Mouse (Mus musculus) embryonic facial prominence, embryonic 15.5 days (tissue): Measurements from ENCODE around the gene Sycp2. TPM values are rescaled to one million over a fixed set of nuclear protein-coding genes. Genes with fewer than 3 reads are reported as not detected.

Experiments
- ATAC-seq: fragments of 200-750 bp; cut with Nextera tagmentation; 2 replicates; pipeline ENCODE4 v1.8.0; 2017; ENCODE audit warnings: low read depth, moderate TSS enrichment; ENCODE audit not compliant: insufficient number of reproducible peaks, low FRiP score, low TSS enrichment
- H3K27ac ChIP-seq: fragments of 300-500 bp; sonication (generic); replicated peaks from 2 replicates; pipeline ENCODE4 v1.5.1; 2015; ENCODE audit warnings: mild to moderate bottlenecking, inconsistent platforms
- H3K27me3 ChIP-seq: fragments of 300-500 bp; sonication (generic); 2 replicates; pipeline ENCODE4 v1.6.1; 2015; ENCODE audit warnings: inconsistent platforms
- H3K36me3 ChIP-seq: fragments of 300-500 bp; sonication (generic); 2 replicates; pipeline ENCODE4 v1.6.1; 2015; ENCODE audit warnings: mild to moderate bottlenecking, inconsistent platforms
- H3K4me1 ChIP-seq: fragments of 300-500 bp; sonication (generic); 2 replicates; pipeline ENCODE4 v1.6.1; 2015; ENCODE audit warnings: inconsistent platforms
- H3K4me2 ChIP-seq: fragments of 300-500 bp; sonication (generic); replicated peaks from 2 replicates; pipeline ENCODE4 v1.6.1; 2015; ENCODE audit warnings: mild to moderate bottlenecking, inconsistent platforms
- H3K4me3 ChIP-seq: fragments of 300-500 bp; sonication (generic); replicated peaks from 2 replicates; pipeline ENCODE4 v1.5.1; 2015; ENCODE audit warnings: mild to moderate bottlenecking, inconsistent platforms
- H3K9ac ChIP-seq: fragments of 300-500 bp; sonication (generic); 2 replicates; pipeline ENCODE4 v1.6.1; 2015; ENCODE audit warnings: inconsistent platforms
- H3K9me3 ChIP-seq: fragments of 300-500 bp; sonication (generic); replicated peaks from 2 replicates; pipeline ENCODE4 v1.6.1; 2016; ENCODE audit warnings: inconsistent platforms
- WGBS: fragments of 180-500 bp; shearing (Covaris S2); methylation state at CpG from one replicate; pipeline ENCODE4 v1.1.7; 2015; 5-methylcytosine and 5-hydroxymethylcytosine counted together
- polyA plus RNA-seq: library from polyadenylated mRNA; unstranded; fragments of >200 nt; fragmentation: Nextera tagmentation; extraction: Ambion mirVana; gene quantifications from 2 replicates; pipeline ENCODE4 v1.2.1, GENCODE M21; 2015

Sycp2 gene
- polyA plus RNA-seq, 1 experiment from 2014 or later = not detected

DNA sequence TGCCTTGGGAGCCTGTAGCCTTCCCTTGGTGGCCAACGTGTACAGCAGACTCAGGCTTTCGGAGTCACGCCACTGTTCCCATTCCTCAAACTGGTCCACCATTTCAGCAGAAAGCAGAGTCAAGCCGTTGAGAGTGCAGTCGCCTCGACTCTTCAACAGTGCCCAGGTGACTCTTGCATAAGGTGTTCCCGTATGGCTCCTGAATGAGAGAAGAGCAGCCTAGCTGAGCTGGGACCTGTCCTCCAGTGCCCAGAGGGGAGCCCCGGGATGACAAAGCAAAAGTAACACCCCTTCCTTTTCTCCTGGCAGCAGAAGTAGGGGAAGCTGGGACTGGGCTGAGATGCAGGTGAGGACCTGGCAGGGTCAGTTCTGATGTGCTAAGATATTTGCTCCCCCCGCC lies 20.7 kb upstream of the Sycp2 start:
- Histone ChIP-seq H3K4me3 (no peak overlapping the region), H3K9ac (no peak overlapping the region), H3K9me3 (no peaks in the 10 kb centered on the region), H3K4me1 (peaks cover 3% of the 10 kb centered on the region; the same call in 1 of the 2 replicates), H3K27ac (no peak overlapping the region), H3K36me3 (no peaks in the 10 kb centered on the region), H3K27me3 (peaks cover 4% of the 10 kb centered on the region), H3K4me2 (no peak overlapping the region)
- WGBS = 74% methylated on average over 9 of the region's 9 CpGs
- no peak for ATAC-seq

DNA sequence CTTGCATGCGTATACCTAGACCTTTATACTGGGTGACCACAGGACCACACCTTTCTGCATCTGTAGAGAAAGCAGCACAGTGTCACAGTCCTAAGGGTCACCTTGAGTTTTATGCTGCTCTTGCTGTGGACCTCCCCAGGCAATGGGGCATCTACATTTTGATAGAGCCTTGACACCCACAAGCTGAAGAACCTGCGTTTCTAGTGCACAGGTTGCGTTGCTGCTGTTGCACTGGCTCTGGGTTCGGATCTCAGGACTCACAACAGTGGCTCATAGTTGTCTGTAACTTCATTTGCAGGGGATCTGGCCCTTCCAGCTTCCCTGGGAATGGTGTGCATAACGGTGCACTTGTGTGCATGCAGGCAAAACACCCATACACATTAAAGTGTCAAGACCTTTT lies 19.7 kb upstream of the Sycp2 start:
- Histone ChIP-seq H3K27ac (no peak overlapping the region), H3K27me3 (peaks cover 4% of the 10 kb centered on the region), H3K9ac (no peak overlapping the region), H3K4me1 (peaks cover 3% of the 10 kb centered on the region; the same call in 1 of the 2 replicates), H3K9me3 (no peaks in the 10 kb centered on the region), H3K4me3 (no peak overlapping the region), H3K36me3 (no peaks in the 10 kb centered on the region), H3K4me2 (no peak overlapping the region)
- no peak for ATAC-seq
- 82% methylated on average over 5 of the region's 5 CpGs for WGBS

DNA sequence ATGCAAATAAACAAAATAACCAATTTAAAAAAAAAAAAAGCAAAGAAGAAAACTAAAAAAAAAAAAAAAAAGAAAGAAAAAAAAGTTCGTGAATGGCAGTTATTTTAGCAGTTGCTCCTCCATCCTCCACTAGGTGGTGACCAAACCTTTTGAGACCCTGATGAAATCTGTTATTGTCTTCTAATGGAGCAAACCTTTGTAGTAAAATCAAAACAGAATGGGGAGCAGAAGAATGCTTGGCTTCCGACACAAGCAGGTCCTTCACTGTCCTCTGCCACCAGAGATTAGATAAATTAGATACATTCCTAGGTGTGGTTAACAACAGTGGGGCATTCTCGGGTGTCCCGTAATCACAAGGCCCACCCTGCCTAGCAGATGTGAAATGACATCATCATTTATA lies 18.7 kb upstream of the Sycp2 start:
- H3K27ac ChIP-seq = no peak overlapping the region
- H3K4me3 ChIP-seq = no peak overlapping the region
- no peak overlapping the region for H3K9ac ChIP-seq
- H3K9me3 ChIP-seq = no peaks in the 10 kb centered on the region
- no peaks in the 10 kb centered on the region for H3K36me3 ChIP-seq
- H3K4me2 ChIP-seq = no peak overlapping the region
- no peaks in the 10 kb centered on the region for H3K4me1 ChIP-seq
- WGBS = 27% methylated on average over 4 of the region's 4 CpGs
- peaks cover 4% of the 10 kb centered on the region for H3K27me3 ChIP-seq
- no peak for ATAC-seq

DNA sequence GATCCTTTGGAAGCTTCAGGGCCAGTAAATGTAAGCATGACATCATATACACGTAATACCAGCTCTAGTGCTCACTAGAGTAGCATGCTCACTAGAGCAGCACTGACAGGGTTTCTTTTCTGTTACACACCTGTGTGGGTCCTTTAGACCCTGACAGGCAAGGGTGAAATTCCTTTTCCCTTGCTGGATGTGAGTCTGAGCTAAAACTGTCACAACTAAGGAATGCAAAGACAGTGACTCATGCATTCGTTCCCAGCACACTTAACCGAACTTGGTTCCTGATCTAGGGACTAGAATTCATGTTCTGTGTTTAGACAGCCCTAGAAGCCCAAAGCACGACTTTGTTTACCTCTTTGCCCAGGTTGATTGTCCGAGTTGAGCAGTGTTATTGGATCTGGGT lies 15.7 kb upstream of the Sycp2 start:
- no peak overlapping the region for H3K4me3 ChIP-seq
- no peaks in the 10 kb centered on the region for H3K9me3 ChIP-seq
- H3K27me3 ChIP-seq = no peaks in the 10 kb centered on the region; the same call in 1 of the 2 replicates
- no peak overlapping the region for H3K27ac ChIP-seq
- ATAC-seq = no peak
- no peak overlapping the region for H3K4me2 ChIP-seq
- no peaks in the 10 kb centered on the region for H3K36me3 ChIP-seq
- WGBS = 60% methylated on average over 5 of the region's 5 CpGs
- H3K4me1 ChIP-seq = no peaks in the 10 kb centered on the region
- H3K9ac ChIP-seq = no peak overlapping the region

DNA sequence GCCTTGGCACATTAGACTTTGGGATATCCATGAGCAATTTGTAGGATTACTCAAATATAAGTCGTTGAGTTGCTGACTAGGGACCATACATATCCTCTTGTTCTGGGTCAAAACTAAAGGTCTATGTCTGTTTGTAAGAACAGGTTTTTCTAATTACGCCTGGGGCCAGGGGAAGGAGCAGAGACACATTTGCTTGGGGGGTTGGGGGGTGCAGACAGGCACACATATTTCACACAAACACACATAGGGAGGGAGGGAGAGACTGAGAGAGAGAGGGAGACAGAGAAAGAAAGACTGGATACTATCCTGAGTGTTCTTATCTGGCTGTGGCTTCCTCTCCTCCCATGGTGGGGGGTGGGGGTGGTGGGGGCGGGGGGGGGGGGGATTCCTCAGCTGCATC lies 14.7 kb upstream of the Sycp2 start:
- no peak overlapping the region for H3K4me3 ChIP-seq
- H3K27me3 ChIP-seq = no peaks in the 10 kb centered on the region
- H3K9me3 ChIP-seq = no peaks in the 10 kb centered on the region
- no peak overlapping the region for H3K27ac ChIP-seq
- no peak overlapping the region for H3K4me2 ChIP-seq
- no peak; the same call in 1 of the 2 replicates for ATAC-seq
- 28% methylated on average over 2 of the region's 3 CpGs for WGBS
- no peaks in the 10 kb centered on the region for H3K4me1 ChIP-seq
- H3K36me3 ChIP-seq = no peaks in the 10 kb centered on the region
- no peak overlapping the region for H3K9ac ChIP-seq

DNA sequence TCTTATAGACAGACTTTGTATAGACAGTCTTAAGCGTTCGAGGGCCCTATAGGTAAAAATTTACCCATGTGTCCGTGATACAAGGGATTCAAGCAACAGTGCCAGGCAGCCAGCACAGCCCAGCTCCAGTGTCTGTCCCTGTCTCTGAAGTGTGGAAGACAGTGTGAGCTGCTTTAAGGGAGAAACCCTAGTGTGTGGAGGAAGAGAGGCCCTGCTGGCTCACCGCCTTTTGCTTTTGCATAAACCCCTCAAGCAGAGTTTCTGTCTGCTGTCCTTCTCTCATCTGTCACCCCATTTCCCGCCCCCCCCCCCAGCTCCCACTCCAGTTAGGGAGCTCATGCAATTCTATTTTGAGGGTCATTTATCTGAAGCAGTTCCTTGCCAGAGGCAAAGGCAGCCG lies 14.1 kb upstream of the Sycp2 start:
- Histone ChIP-seq H3K36me3 (no peaks in the 10 kb centered on the region), H3K9me3 (no peaks in the 10 kb centered on the region), H3K4me3 (no peak overlapping the region), H3K27me3 (no peaks in the 10 kb centered on the region), H3K27ac (no peak overlapping the region), H3K4me1 (no peaks in the 10 kb centered on the region), H3K9ac (no peak overlapping the region), H3K4me2 (no peak overlapping the region)
- WGBS = 45% methylated on average over 6 of the region's 6 CpGs
- no peak for ATAC-seq

DNA sequence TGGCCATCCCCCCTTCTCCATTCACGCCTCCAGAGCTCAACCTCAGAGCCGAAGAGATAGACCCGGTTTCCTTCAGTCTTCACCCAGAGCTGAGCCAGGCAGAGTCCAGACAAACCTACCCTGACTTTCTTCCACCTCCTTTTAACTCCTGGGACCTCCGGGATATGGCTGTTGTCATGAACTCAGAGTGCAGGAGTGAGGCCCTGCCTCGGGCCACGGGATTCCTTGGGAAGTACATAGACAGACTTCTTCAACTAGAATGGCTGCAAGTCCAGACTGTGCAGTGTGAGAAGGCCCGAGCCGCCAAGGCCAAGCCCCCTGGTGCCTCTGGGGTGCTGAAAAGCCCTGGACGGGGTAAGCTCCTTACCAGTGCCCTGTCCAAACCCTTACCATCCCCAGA lies 13.1 kb upstream of the Sycp2 start:
- no peak overlapping the region for H3K27ac ChIP-seq
- no peak for ATAC-seq
- H3K9ac ChIP-seq = no peak overlapping the region
- H3K4me2 ChIP-seq = no peak overlapping the region
- H3K4me1 ChIP-seq = no peaks in the 10 kb centered on the region
- H3K9me3 ChIP-seq = no peaks in the 10 kb centered on the region
- H3K27me3 ChIP-seq = no peaks in the 10 kb centered on the region
- WGBS = 68% methylated on average over 9 of the region's 9 CpGs
- H3K4me3 ChIP-seq = no peak overlapping the region
- no peaks in the 10 kb centered on the region for H3K36me3 ChIP-seq

DNA sequence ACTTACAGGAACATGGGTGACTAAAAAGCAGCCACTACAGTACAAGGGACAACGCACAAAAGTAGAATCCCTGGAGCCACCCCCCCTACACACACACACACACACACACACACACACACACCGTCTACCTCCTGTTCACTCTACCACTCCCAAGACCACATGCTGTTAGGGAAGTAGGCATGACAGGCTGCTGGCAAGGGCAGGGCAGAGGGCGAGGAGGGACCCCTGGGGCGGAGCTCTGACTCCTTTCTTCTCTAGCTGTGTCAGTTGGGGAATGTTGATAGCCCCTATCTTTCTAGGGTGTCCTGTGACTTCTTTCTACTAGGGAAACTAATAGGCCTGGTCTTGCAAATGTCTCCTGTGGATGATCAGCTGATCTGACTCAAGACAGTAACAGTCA lies 9.5 kb upstream of the Sycp2 start:
- Histone ChIP-seq H3K9ac (no peak overlapping the region), H3K9me3 (no peaks in the 10 kb centered on the region), H3K27me3 (peaks cover 13% of the 10 kb centered on the region), H3K4me2 (no peak overlapping the region), H3K27ac (no peak overlapping the region), H3K36me3 (no peaks in the 10 kb centered on the region), H3K4me1 (peaks cover 22% of the 10 kb centered on the region), H3K4me3 (no peak overlapping the region)
- no peak for ATAC-seq
- 77% methylated on average over 4 of the region's 4 CpGs for WGBS

DNA sequence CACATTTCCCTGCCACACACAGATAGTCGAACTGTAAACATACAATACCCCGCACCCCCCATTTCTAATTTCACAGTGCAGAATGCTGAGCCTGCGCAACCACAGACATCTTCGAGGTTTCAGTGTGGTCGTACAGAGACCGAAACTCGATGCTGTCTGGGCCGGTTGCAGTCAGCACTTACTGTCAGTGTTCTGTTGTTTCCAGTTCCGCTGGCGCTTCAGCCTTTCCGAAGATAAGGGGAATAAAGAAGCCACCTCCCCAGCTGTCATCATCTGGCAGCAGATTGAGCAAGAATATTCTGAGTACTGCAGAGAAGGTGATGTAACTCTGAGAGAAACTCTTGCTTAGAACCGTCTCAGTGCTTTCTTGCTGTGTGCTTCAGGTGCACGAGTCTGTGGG lies 8.9 kb upstream of the Sycp2 start:
- no peak overlapping the region for H3K4me2 ChIP-seq
- H3K27me3 ChIP-seq = peaks cover 13% of the 10 kb centered on the region
- no peak overlapping the region for H3K4me3 ChIP-seq
- H3K9ac ChIP-seq = no peak overlapping the region
- H3K36me3 ChIP-seq = no peaks in the 10 kb centered on the region
- no peaks in the 10 kb centered on the region for H3K9me3 ChIP-seq
- H3K4me1 ChIP-seq = peaks cover 22% of the 10 kb centered on the region
- 46% methylated on average over 13 of the region's 13 CpGs for WGBS
- no peak for ATAC-seq
- no peak overlapping the region for H3K27ac ChIP-seq

DNA sequence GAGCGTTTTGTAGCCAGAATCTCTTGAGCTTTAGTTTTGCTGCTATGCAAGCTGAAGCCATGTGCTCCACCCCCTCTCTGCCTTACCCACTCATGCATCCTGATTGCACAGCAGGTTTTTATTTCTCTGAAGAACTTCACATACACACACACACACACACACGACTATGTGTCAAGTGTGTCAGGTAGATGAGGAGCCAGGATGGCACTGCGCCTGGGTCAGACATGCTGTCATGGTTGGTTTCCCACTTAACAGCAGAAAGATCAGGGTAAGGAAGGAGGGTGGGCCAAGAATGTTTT lies 7.6 kb upstream of the Sycp2 start:
- Histone ChIP-seq H3K9ac (no peak overlapping the region), H3K4me3 (peak overlapping the region; percentile 63), H3K9me3 (no peaks in the 10 kb centered on the region), H3K36me3 (no peaks in the 10 kb centered on the region), H3K4me1 (peaks cover 22% of the 10 kb centered on the region), H3K27ac (no peak overlapping the region), H3K27me3 (peaks cover 13% of the 10 kb centered on the region), H3K4me2 (peak overlapping the region; percentile 100)
- ATAC-seq = no peak
- 23% methylated on average over 3 of the region's 3 CpGs for WGBS

DNA sequence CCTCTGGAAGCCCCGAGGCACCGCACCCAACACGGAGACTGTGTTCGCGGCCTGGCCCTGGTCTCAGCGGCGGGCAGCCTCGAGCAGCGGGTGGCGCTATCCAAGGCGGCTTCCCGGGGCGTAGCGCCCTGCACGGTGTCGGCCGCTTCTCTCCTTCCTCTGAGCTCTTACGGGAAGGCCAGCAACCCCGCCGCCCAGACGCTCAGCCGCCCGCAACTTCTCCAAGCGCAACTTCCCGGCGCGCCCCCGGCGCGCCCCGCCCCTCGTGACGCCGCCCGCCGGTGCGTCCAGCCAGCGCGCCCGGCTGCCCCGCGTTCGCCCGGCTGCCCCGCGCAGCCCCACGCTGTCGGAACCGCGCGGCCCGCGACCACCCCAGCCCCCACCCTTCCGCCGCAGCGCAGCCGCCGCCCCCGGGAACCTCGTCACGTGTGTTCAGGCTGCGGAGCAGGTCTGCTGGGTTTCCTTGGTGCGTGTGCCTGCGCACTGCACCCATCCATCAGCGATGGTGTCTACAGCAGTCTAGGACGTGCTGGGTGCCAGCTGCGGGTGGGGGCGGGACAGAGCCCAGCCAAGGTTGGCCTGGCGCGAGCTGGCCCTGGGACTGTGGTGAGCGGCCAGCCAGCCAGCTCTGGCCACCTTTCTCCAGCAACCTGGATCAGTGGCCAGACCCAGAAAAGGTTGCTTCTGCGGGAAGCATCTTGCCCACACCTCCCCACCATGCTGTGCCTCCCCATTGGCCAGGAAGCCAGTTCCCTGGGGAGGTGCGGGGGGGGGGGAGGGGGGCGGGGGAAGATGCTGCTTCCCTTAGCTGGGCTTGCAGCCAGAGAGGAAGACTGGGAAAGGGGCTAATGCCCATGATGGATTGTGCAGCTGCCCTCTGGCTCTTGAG lies 7.0 kb upstream of the Sycp2 start, which contains the start of the genes Ppp1r3d and Fam217b:
Gene Ppp1r3d, minus strand, starts transcription at position 212 of the 889 bp plus-strand sequence.
Gene Fam217b, plus strand, starts transcription at position 264 of the 889 bp plus-strand sequence.
- ATAC-seq = peak; percentile 76
- peaks cover 13% of the 10 kb centered on the region for H3K27me3 ChIP-seq
- no peaks in the 10 kb centered on the region for H3K36me3 ChIP-seq
- 0 out of 2 replicates have a peak within 1 kb of the TSS, but pooled peaks have one; percentile 12 for H3K27ac ChIP-seq
- peak within 1 kb of the TSS; percentile 100 for H3K4me2 ChIP-seq
- whole genome bisulfite sequencing = under 1% methylated on average over 70 of the region's 74 CpGs
- peaks cover 22% of the 10 kb centered on the region for H3K4me1 ChIP-seq
- no peaks in the 10 kb centered on the region for H3K9me3 ChIP-seq
- H3K9ac ChIP-seq = peak within 1 kb of the TSS; percentile 43
- H3K4me3 ChIP-seq = peak within 1 kb of the TSS; percentile 63
